Mouse (Mus musculus) bone marrow macrophage, adult 2 months (primary cell): ENCODE results near the gene Tiam1.

Source experiments
- CTCF ChIP-seq: IDR thresholded peaks from 2 replicates; pipeline ENCODE4 v1.5.1; 2012; ENCODE audit warnings: low read depth, mild to moderate bottlenecking, low read length, moderate library complexity
- POLR2A ChIP-seq: IDR thresholded peaks from 2 replicates; pipeline ENCODE4 v1.6.1; 2012; ENCODE audit warnings: mild to moderate bottlenecking, low read depth, low read length, borderline replicate concordance

GRCm38 (mm10) chr16:89895283-89895682 lies 248.3 kb downstream of the Tiam1 start:
- TF ChIP-seq POLR2A (no peak), CTCF (no peak)
